Mouse (Mus musculus): ENCODE data around the gene Bola3.

Bola3 gene

DNA sequence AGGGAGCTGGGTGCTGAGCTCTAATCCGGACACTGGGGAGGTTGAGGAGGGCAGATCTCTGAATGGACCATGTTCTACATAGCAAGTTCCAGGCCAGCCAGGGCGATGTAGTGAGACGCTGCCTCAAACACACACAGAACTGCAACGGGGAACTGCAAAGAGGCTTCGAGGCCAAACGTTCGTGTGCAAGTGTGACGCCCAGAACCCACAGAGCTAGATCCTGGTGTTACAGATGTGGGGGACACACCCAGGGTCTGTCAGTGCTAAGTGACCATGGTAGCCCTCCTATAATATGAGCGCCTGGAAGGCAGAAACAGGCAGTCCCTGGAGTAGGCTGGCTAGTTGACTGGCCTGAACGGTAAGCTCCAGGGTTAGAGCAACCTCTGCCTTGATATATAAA lies 8.5 kb downstream of the Bola3 start:
- CTCF ChIA-PET: interaction anchor here in 2 of 4 experiments (0.6 to 1.4 kb wide), 5 partner anchors 11 to 319 kb away, joined by 3 to 5 read pairs (median 4); no protein-coding TSS in a partner anchor
- POLR2A ChIA-PET: interaction anchor here in 2 of 4 experiments (1.2 to 1.4 kb wide), 2 partner anchors 31 to 40 kb away, joined by 4 read pairs; partner anchors contain the start of genes Mob1a (in 1 of the 2) and Mthfd2 (in 1 of the 2)

DNA sequence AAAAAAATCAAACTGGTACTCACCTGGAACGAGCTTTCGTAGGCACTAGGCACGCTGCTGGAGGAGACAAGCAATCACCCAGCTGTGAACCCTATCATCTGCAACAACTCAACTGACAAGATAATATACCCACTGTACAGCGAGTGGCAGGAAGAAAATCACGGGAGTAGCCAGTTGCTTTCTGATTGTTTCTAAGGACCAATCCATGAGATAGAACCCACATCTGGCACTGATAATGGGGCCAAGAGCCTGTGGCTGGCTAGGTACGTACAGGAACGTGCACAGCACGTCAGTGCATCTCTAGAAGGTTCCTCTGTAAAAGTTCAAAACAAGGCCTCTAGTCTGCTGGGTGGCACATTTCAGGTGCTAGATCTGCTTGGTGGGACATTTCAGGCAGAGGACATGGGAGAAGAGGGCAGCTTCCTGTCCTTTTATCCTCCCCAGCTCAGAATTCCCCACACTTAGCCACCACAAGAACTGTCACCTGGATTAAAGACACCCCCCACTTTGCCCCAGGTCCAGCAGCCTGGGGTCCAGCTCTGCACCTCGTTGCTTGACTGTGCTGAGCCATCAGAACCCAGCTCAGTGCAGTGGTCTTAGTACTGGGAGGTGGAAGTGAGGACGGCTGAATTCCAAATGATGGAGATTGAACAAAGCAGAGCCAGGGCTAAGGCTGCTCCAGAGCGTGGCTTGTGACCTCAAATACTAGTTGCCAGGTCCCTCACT lies 12.7 kb downstream of the Bola3 start:
- ChIA-PET POLR2A (interaction anchor here in 2 of 4 experiments (0.9 to 1.6 kb wide), 2 partner anchors 9 to 12 kb away, joined by 6 to 8 read pairs; no protein-coding TSS in a partner anchor), CTCF (interaction anchor here in 1 of 4 experiments (0.6 kb wide), 1 partner anchor 368 kb away, joined by 6 read pairs; no protein-coding TSS in a partner anchor)

DNA sequence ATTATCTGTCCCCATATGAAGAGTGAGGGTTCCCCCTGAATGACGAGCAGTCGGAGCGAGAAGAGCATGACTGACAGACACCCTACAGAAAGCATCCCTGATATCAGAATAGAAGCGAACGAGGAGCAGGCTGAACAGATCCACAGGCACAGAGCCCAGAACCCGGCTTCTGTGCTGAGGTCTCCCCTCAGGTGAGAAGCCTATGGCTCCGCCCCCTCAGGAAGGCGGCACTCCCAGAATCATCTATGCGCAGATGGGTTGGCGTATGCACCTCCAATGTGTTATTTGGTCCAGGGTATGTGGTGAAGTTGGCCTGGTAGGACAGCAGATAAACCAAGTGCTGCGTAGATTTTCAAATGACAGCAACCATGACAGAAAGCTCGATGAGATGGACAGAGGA lies 14.1 kb downstream of the Bola3 start:
- ChIA-PET CTCF (no interaction called here), POLR2A (interaction anchor here in 1 of 4 experiments (2.0 kb wide), 1 partner anchor 13 kb away, joined by 7 read pairs; no protein-coding TSS in a partner anchor)

GRCm38 (mm10) chr6:83370316-83370965 lies 21.5 kb downstream of the Bola3 start:
- CTCF ChIA-PET: no interaction called here
- POLR2A ChIA-PET: interaction anchor here in 2 of 4 experiments (0.5 to 1.0 kb wide), 2 partner anchors 9 to 341 kb away, joined by 5 to 6 read pairs; partner anchors contain the start of gene Vax2 (in 1 of the 2)

DNA sequence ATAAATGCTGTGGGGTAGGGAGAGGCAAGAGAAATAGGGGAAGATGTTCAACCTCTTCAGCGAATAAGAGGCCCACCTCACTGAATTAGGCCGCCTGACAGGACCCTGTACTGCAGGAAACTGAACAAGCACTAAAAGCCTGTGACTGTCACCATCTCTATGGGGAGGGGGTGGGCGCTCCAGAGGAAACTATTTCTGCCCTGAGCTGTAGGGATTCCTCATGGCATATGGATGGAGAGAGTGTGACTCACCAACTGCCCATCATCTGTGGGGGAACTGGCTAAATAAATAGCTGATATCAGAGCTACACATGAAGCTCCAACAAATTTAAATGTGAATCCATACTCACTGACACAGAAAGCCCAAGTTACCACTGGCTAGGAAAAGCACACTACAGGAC lies 22.4 kb downstream of the Bola3 start:
- POLR2A ChIA-PET: interaction anchor here in 3 of 4 experiments (0.6 to 1.6 kb wide), 3 partner anchors 14 to 325 kb away, joined by 3 read pairs; no protein-coding TSS in a partner anchor
- CTCF ChIA-PET: interaction anchor here in 1 of 4 experiments (0.6 kb wide), 1 partner anchor 129 kb away, joined by 3 read pairs; no protein-coding TSS in a partner anchor

GRCm38 (mm10) chr6:83373704-83374300 lies 24.9 kb downstream of the Bola3 start:
- POLR2A ChIA-PET: interaction anchor here in 2 of 4 experiments (0.9 to 1.5 kb wide), 3 partner anchors 68 to 123 kb away, joined by 3 to 6 read pairs (median 6); no protein-coding TSS in a partner anchor
- CTCF ChIA-PET: no interaction called here

- POLR2A ChIA-PET: interaction anchor here in 3 of 4 experiments (0.5 to 1.6 kb wide), 7 partner anchors 16 to 703 kb away, joined by 3 to 6 read pairs (median 5); no protein-coding TSS in a partner anchor
- CTCF ChIA-PET: interaction anchor here in 3 of 4 experiments (0.6 to 0.7 kb wide), 3 partner anchors 28 to 54 kb away, joined by 4 to 5 read pairs (median 4); no protein-coding TSS in a partner anchor
These were observed 32.9 kb downstream of the Bola3 start for GRCm38 (mm10) chr6:83381510-83382491.

GRCm38 (mm10) chr6:83385569-83386090 lies 36.7 kb downstream of the Bola3 start:
- POLR2A ChIA-PET: interaction anchor here in 2 of 4 experiments (1.3 to 1.4 kb wide), 3 partner anchors 14 to 22 kb away, joined by 3 read pairs; no protein-coding TSS in a partner anchor
- CTCF ChIA-PET: interaction anchor here in 2 of 4 experiments (0.6 kb wide), 2 partner anchors 257 to 288 kb away, joined by 3 read pairs; no protein-coding TSS in a partner anchor

DNA sequence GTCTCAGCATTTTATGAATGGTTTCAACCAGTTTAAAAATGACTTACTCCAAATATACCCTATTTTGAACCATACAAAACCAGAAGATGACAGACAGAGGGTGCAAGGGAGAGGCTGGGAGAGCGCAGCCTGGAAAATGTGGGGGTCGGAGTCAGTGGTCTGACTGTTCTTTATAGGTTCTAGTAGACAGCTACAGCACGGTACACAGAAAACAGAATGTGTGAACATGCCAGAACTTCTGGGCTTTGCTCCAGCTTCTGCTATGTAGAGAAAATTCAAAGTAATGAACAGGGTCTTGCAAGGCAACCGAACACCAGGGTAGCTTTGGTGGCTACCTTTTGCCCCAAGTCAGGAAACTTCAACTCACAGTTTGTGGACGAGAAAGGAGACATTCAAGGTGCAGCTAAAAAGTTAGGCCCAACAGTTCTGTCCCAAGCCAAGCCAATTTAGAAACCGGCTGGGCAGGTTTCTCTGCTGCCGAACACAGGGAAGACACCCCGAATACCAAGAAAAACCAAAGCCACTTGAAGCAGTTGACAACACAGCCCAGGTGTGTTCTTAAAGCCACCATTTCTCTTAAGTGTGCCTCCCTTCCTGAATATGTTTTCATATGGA lies 43.3 kb downstream of the Bola3 start:
- ChIA-PET POLR2A (interaction anchor here in 1 of 4 experiments (1.3 kb wide), 1 partner anchor 44 kb away, joined by 3 read pairs; no protein-coding TSS in a partner anchor), CTCF (no interaction called here)

DNA sequence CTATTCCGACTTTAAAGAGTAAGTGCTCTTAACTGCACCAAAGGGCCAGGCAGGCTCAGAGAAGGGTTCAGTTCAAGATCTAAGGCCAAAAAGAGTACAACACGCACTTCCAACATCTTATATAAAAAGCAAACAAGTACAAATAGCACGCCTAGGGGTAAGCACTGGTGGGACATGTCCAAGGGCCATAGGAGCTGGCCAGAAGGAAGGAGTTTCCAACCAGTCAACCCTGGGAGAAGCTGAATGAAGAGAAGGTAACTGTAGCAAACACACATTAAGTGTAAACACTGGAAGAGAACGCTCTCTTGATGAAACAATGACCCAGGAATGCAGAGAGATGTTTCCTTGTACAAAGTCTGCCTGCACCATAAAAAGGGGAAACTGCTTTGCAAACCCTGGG lies 45.2 kb downstream of the Bola3 start:
- CTCF ChIA-PET: interaction anchor here in 2 of 4 experiments (0.7 to 0.8 kb wide), 2 partner anchors 72 to 359 kb away, joined by 3 read pairs; no protein-coding TSS in a partner anchor

DNA sequence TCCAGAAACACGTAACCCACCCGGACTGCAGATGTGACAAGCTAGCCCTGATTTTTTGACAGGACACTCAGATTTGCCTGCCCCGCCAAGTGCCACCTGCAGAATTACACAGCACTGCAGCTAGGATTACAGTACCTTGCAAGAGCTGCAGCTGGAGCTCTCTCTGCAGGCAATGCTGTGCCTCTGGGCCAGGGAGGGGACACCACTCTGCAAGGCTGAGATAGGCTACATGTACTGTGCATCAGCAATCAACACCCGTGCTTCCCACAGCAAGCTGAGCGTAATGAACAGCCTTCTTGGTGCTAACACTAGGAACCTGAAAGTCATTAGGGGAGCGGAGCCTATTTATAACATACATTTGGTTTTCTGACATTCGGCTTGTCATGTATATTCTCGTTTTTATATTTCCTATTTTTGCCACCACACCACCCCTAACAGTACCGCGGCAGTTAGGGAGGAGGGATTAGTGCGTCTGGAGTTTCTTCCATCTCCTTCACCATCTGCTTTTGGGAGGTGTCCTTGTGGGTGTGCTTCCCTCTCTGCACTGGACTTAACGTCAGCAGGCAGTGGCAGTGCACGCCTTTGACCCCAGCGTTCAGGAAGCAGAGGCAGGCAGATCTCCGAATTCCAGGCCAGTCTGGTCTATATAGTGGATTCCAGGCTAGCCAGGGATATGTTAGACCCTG lies 46.7 kb downstream of the Bola3 start:
- POLR2A ChIA-PET: interaction anchor here in 1 of 4 experiments (0.5 kb wide), 1 partner anchor 358 kb away, joined by 3 read pairs; no protein-coding TSS in a partner anchor
- CTCF ChIA-PET: no interaction called here

More for the DNA sequence above, 45.2 kb downstream of the Bola3 start:
- POLR2A ChIA-PET: interaction anchor here in 2 of 4 experiments (1.0 to 1.1 kb wide), 2 partner anchors 10 to 68 kb away, joined by 3 read pairs; partner anchors contain the start of genes Mob1a (in 1 of the 2) and Mthfd2 (in 1 of the 2)

DNA sequence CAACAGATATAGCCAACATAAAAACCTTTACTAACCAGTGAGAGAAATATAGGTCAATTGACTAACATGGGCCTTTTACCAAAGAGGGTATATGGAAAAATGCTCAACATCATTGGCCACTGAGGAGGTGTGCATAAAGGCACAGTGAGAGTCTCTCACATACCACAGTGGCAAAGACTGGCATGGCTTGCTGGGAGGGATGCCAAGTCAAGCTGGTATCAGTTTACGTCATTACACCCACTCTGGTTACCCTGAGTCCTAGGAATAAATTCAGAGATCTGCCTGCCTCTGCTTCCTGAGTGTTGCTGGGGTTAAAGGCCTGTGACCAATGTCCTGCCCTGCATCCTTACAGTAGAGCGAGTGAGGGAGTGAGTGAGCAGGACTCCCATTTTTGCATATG lies 47.8 kb downstream of the Bola3 start:
- ChIA-PET POLR2A (no interaction called here), CTCF (no interaction called here)

- CTCF ChIA-PET: no interaction called here
- POLR2A ChIA-PET: no interaction called here
These were observed 48.8 kb downstream of the Bola3 start for GRCm38 (mm10) chr6:83397728-83398127.

GRCm38 (mm10) chr6:83399790-83400189 lies 50.8 kb downstream of the Bola3 start:
- ChIA-PET CTCF (no interaction called here), POLR2A (interaction anchor here in 2 of 4 experiments (1.3 to 1.6 kb wide), 2 partner anchors 17 to 74 kb away, joined by 3 to 4 read pairs; partner anchors contain the start of genes Mob1a (in 1 of the 2) and Mthfd2 (in 1 of the 2))

GRCm38 (mm10) chr6:83403481-83403880 lies 54.5 kb downstream of the Bola3 start:
- CTCF ChIA-PET: interaction anchor here in 1 of 4 experiments (1.0 kb wide), 1 partner anchor 371 kb away, joined by 3 read pairs; no protein-coding TSS in a partner anchor

DNA sequence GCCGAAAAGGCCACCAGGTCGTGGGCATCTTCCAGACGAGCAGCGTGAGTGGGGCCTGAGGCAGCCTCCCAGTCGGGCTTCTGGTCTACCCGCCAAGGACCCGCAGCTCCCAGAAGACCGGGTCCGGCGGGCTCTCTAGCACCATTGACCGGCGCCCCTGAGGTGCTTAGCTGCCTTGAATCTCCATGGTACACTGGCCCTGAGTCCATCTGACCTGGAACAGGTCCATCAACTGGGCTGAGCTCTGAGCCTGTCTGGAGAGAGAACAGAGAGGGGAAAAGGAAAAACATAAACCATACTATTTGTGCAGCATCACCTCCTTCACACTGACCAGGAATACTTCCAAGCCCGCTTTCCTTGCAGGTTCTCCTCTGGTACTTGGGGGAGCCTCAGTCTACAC lies 55.6 kb downstream of the Bola3 start:
- ChIA-PET POLR2A (interaction anchor here in 1 of 4 experiments (0.7 to 1.3 kb wide), 2 partner anchors 10 to 11 kb away, joined by 3 read pairs; no protein-coding TSS in a partner anchor), CTCF (interaction anchor here in 2 of 4 experiments (0.5 to 1.0 kb wide), 2 partner anchors 179 to 370 kb away, joined by 3 read pairs; no protein-coding TSS in a partner anchor)

More at GRCm38 (mm10) chr6:83403481-83403880, 54.5 kb downstream of the Bola3 start:
- POLR2A ChIA-PET: no interaction called here
